Mouse (Mus musculus) intestine, embryonic 16.5 days (tissue): ENCODE results near the gene Gm10130. TPM values are rescaled to one million over a fixed set of nuclear protein-coding genes. Genes with fewer than 3 reads are reported as not detected.
"Not testable (repeated sequence)": the region's sequence is repeated elsewhere in the genome, so short reads cannot be mapped to it uniquely, and the experiment has no call there.

Source experiments
- ATAC-seq: fragments of 200-750 bp; cut with Nextera tagmentation; 2 replicates; pipeline ENCODE4 v1.8.0; 2017; ENCODE audit warnings: moderate TSS enrichment, moderate library complexity
- H3K27ac ChIP-seq: fragments of 300-500 bp; sonication (generic); 2 replicates; pipeline ENCODE4 v1.5.1; 2014; ENCODE audit warnings: mild to moderate bottlenecking, low read length
- H3K27me3 ChIP-seq: fragments of 300-500 bp; sonication (generic); replicated peaks from 2 replicates; pipeline ENCODE4 v1.6.1; 2014; ENCODE audit warnings: low read length, control low read depth, mixed read lengths; ENCODE audit not compliant: control insufficient read depth, insufficient read depth
- H3K36me3 ChIP-seq: fragments of 300-500 bp; sonication (generic); 2 replicates; pipeline ENCODE4 v1.6.1; 2014; ENCODE audit warnings: low read length, control low read depth; ENCODE audit not compliant: control insufficient read depth, insufficient read depth
- H3K4me1 ChIP-seq: fragments of 300-500 bp; sonication (generic); 2 replicates; pipeline ENCODE4 v1.6.1; 2014; ENCODE audit warnings: low read length, control low read depth, mixed read lengths; ENCODE audit not compliant: control insufficient read depth, insufficient read depth
- H3K4me2 ChIP-seq: fragments of 300-500 bp; sonication (generic); 2 replicates; pipeline ENCODE4 v1.6.1; 2014; ENCODE audit warnings: low read depth, low read length, control low read depth
- H3K4me3 ChIP-seq: fragments of 300-500 bp; sonication (generic); 2 replicates; pipeline ENCODE4 v1.5.1; 2014; ENCODE audit warnings: mild to moderate bottlenecking, low read length
- H3K9ac ChIP-seq: fragments of 300-500 bp; sonication (generic); 2 replicates; pipeline ENCODE4 v1.6.1; 2014; ENCODE audit warnings: low read depth, low read length
- H3K9me3 ChIP-seq: fragments of 300-500 bp; sonication (generic); 2 replicates; pipeline ENCODE4 v1.6.1; 2016; ENCODE audit warnings: low read length, control low read depth; ENCODE audit not compliant: control insufficient read depth
- WGBS: fragments of 180-500 bp; shearing (Covaris S2); extraction: QIAGEN DNeasy Blood & Tissue Kit; methylation state at CpG from one replicate; pipeline ENCODE4 v1.1.7; 2014; 5-methylcytosine and 5-hydroxymethylcytosine counted together
- polyA plus RNA-seq: library from polyadenylated mRNA; unstranded; fragments of >200 nt; fragmentation: Nextera tagmentation; extraction: Ambion mirVana; gene quantifications from 2 replicates; pipeline ENCODE4 v1.2.1, GENCODE M21; 2015

The Gm10130 gene
- polyA plus RNA-seq, 1 experiment from 2014 or later, result 3.3 TPM

DNA sequence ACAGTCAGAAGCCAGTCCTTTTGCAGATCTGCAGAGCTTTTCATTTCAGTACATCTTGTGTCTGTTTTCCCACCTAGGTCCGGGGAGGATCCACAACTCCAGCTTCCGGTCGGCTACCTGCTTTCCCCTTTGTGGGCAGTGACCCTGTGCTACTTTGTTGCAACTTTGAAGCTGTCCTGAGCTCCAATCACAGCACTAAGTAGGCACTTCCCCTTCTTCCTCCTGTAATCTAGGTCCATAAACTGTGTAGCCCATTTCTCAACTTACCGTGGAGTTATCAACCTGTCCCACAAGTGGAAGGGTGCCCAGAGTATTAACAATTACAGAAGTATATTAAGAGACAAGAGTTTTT lies 39.4 kb downstream of the Gm10130 start:
- no peaks in the 10 kb centered on the region for H3K4me1 ChIP-seq
- H3K27me3 ChIP-seq, result no peaks in the 10 kb centered on the region
- no peaks in the 10 kb centered on the region for H3K9me3 ChIP-seq
- peak overlapping the region; percentile 81 for H3K9ac ChIP-seq
- ATAC-seq, result peak; percentile 70
- peak overlapping the region; percentile 72 for H3K4me3 ChIP-seq
- peak overlapping the region; percentile 54 for H3K27ac ChIP-seq
- no peaks in the 10 kb centered on the region for H3K36me3 ChIP-seq
- 7% methylated on average over 4 of the region's 4 CpGs for WGBS
- peak overlapping the region; percentile 60 for H3K4me2 ChIP-seq

DNA sequence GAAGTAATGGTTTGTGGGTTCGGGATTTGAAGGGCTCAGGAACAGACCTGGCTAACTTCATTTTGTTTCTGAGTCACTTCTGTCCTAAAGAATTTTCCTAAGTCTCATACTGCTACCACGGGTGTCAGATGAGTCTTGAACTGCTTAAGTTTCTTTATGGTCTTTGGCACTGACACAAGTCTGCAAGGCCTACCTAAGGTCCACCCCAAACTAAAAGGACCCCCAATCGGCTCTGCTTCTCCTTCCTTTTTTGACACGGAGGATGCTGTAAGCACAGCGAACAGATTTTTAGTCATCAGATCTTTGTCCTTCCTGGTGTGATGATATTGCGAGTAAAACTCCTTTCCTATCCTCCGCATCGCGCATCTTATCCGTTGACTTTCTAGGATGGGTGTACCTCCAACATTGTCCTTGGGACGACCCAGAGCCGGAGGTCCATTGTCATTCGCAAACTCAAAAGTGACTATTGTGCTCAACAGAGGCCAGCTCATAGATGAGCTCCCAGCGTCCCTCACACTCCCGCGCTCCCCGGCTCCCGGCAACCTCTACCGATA lies 62.1 kb downstream of the Gm10130 start:
- H3K36me3 ChIP-seq, H3K9me3 ChIP-seq, H3K27ac ChIP-seq, H3K4me2 ChIP-seq, H3K9ac ChIP-seq, H3K27me3 ChIP-seq, H3K4me3 ChIP-seq, ATAC-seq, H3K4me1 ChIP-seq: not testable (repeated sequence)
- WGBS, result 93% methylated on average over 18 of the region's 19 CpGs

DNA sequence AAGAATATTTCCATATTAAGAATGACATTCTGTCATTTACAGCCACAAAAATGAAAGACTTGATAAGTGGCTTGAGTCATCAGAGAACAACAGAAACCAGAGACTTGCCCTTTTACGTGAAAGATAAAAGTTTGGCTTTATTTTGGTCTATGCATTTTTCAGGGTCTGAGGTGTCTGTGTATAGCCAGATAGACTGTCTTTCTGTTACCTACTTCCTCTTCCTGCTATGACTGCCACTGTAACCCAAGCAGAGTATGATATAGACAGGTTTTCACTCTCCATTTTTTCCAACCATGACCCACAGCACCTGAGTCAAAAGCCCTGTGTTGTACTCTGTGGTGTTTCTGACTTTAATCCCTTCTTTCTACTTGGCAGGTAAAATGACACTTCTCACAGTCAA lies 66.7 kb downstream of the Gm10130 start:
- Histone ChIP-seq H3K27ac (no peak overlapping the region), H3K27me3 (no peaks in the 10 kb centered on the region), H3K9ac (no peak overlapping the region), H3K36me3 (no peaks in the 10 kb centered on the region), H3K4me2 (no peak overlapping the region), H3K4me3 (no peak overlapping the region), H3K9me3 (no peaks in the 10 kb centered on the region), H3K4me1 (no peaks in the 10 kb centered on the region)
- no peak for ATAC-seq
- WGBS, result 87% methylated on average over 1 of the region's 1 CpGs

DNA sequence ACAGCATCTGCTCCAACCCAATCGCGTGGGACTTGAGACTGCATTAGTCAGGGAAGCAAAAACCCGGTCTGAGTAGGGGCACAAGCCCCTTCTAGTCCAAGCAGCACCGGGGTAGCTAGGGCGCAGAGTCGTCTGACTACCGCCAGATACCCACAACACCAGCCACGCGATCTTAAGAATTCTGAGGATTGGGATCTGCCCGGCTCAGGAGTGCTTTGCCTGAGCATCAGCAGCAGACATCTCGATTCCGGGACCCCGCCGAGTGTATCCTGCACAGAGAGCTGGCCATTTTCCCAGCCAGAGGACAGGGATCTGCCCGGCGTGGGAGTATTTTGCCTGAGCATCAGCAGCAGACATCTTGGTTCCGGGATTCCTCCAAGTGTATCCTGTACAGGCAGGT lies 88.6 kb downstream of the Gm10130 start:
- not testable (repeated sequence) for H3K4me2 ChIP-seq, H3K9me3 ChIP-seq, H3K36me3 ChIP-seq, H3K4me3 ChIP-seq, H3K9ac ChIP-seq, H3K4me1 ChIP-seq, H3K27ac ChIP-seq, ATAC-seq, H3K27me3 ChIP-seq
- WGBS, result 87% methylated on average over 17 of the region's 17 CpGs

Other genes with a start within 250 kb of the Gm10130 start
- 6.9 and 7.0 TPM in 2 replicates for gene Zfp120, start 187.0 kb upstream of the Gm10130 start, polyA plus RNA-seq
- gene Gm10770, start 144.0 kb upstream of the Gm10130 start, polyA plus RNA-seq, result not detected in 2 replicates
- gene Gm14139, start 141.9 kb upstream of the Gm10130 start, polyA plus RNA-seq, result not detected in 2 replicates
- gene Zfp937, start 105.6 kb upstream of the Gm10130 start, polyA plus RNA-seq, result 7.2 and 8.3 TPM in 2 replicates
- gene Gm21994, start 68.1 kb upstream of the Gm10130 start, polyA plus RNA-seq, result 3.0 and 3.4 TPM in 2 replicates
- gene Gm14124, start 66.2 kb upstream of the Gm10130 start, polyA plus RNA-seq, result 0.04 TPM in 1 of 2 replicates, not detected in the other
- gene 3300002I08Rik, start 39.1 kb downstream of the Gm10130 start, polyA plus RNA-seq, result 4.7 and 5.5 TPM in 2 replicates
- 4.8 and 5.7 TPM in 2 replicates for gene Zfp442, start 127.8 kb downstream of the Gm10130 start, polyA plus RNA-seq
- not detected in 2 replicates for gene Zfp345, start 161.4 kb downstream of the Gm10130 start, polyA plus RNA-seq
- gene Cst7, start 246.7 kb downstream of the Gm10130 start, polyA plus RNA-seq, result 0.32 and 0.67 TPM in 2 replicates